Mouse (Mus musculus) ovary, postnatal 36 days (tissue): ENCODE data around the gene Htra1.

ENCODE experiments used
- DNase-seq: peaks from one replicate; pipeline ENCODE4 v3.0.0; 2022; ENCODE audit warnings: low spot score, mixed read lengths

Htra1 gene

GRCm38 (mm10) chr7:131009178-131009577 is 73.3 kb downstream of the Htra1 start:
- DNase-seq: no peak

- DNase-seq: no peak
Observed at GRCm38 (mm10) chr7:131011901-131012300, 76.0 kb downstream of the Htra1 start.

GRCm38 (mm10) chr7:131019181-131019580 is 83.3 kb downstream of the Htra1 start:
- no peak for DNase-seq

- DNase-seq: no peak
Observed at GRCm38 (mm10) chr7:131024807-131025206, 88.9 kb downstream of the Htra1 start.

- no peak for DNase-seq
Observed at GRCm38 (mm10) chr7:131027557-131027956, 91.6 kb downstream of the Htra1 start.

GRCm38 (mm10) chr7:131031755-131032154 is 95.8 kb downstream of the Htra1 start, which contains the start of gene Dmbt1:
Dmbt1 (plus strand) TSS chr7:131032053.
- no peak for DNase-seq
